9 mouse cellular contexts compared by ENCODE assay signal in the genomic region with DNA sequence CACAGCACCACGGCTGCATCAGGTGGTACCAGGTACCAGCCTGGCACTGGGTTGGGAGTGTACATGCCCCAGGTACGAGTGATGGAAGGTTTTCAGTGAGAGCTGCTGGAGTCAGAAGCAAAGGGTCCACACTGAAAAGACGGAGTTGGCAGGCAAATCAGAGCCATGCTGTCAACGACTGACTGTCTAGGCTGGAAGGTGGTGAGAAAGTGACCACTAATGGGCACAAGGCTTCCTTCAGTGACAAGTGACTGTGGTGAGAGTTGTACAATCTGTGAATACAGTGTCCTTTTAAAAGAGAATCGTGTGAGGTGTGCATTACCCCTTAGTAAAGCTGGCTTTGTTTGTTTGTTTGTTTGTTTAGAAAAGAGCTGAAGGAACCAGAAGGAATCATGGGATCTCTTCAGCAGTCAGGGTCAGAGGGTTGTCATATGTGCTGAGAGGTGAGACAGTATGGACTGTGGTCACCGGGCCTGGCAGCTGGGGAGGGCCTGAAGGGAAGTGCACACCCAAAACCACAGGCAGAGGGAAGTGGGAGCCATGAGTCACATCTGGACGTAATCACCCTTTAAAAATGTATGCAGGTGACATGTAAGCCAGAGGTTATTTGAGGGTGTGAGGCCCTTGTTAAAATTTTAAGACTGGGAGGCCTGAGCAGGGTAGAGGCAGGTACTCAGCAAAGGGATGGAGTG. TPM values are rescaled to one million over a fixed set of nuclear protein-coding genes. Genes with fewer than 3 reads are reported as not detected.
DNase-seq lines count a peak whose midpoint lies in the region; ATAC-seq and TF ChIP-seq lines count a peak whose summit lies in the region.
"Not testable (repeated sequence)": the region's sequence is repeated elsewhere in the genome, so short reads cannot be mapped to it uniquely, and the experiment has no call there.
"Had no signal": no experiment of that assay in that cellular context is flagged by ENCODE, and none has a peak within 500 bp of the region (broad histone marks: within the 10 kb centered on the region; RNA-seq: fewer than 3 reads in every experiment).

No protein-coding gene starts in this region.

- not testable (repeated sequence) for H3K9me3 ChIP-seq in hindbrain, embryonic 15.5 days; liver, embryonic 12.5 days (replicated peaks); lung, postnatal 0 days (ENCODE audit: low read length); stomach, postnatal 0 days (ENCODE audit: control insufficient read depth, low read length)

- not testable (repeated sequence) for H3K4me1 ChIP-seq in hindbrain, embryonic 15.5 days (replicated peaks); liver, embryonic 12.5 days; lung, postnatal 0 days (ENCODE audit: insufficient read depth, low read depth, low read length); stomach, postnatal 0 days (replicated peaks; ENCODE audit: control insufficient read depth, insufficient read depth)

- POLR2A ChIA-PET in Patski (lab: Charles Lee) = not testable (repeated sequence)

- CTCF ChIA-PET in Patski (lab: Charles Lee) = not testable (repeated sequence)

- H3K27me3 ChIP-seq in Patski; hindbrain, embryonic 15.5 days; liver, embryonic 12.5 days (replicated peaks); lung, postnatal 0 days (replicated peaks; ENCODE audit: insufficient read depth, low read length); stomach, postnatal 0 days (ENCODE audit: control insufficient read depth, insufficient read depth, low read length): not testable (repeated sequence)

- not testable (repeated sequence) for H3K36me3 ChIP-seq in hindbrain, embryonic 15.5 days; liver, embryonic 12.5 days; lung, postnatal 0 days (ENCODE audit: insufficient read depth, low read length); stomach, postnatal 0 days (ENCODE audit: control insufficient read depth, insufficient read depth, low read length)

- WGBS in hindbrain, embryonic 15.5 days = 100% methylated on average over 1 of the region's 7 CpGs
- WGBS in liver, embryonic 12.5 days (ENCODE audit: insufficient replicate concordance) = 67% methylated on average over 1 of the region's 7 CpGs
- 33% methylated on average over 1 of the region's 7 CpGs for WGBS in lung, postnatal 0 days
- 100% methylated on average over 1 of the region's 7 CpGs for WGBS in stomach, postnatal 0 days

- in situ Hi-C loops in Patski (cut with MboI; ENCODE audit: low pct_unique_long_range_greater_than_20kb) = not testable (repeated sequence)

- H3K4me3 ChIP-seq in hindbrain, embryonic 15.5 days; liver, embryonic 12.5 days; lung, postnatal 0 days (ENCODE audit: low read depth, low read length); stomach, postnatal 0 days (ENCODE audit: low read depth, low read length): not testable (repeated sequence)

- not testable (repeated sequence) for TF ChIP-seq EP300 in lung, postnatal 0 days (IDR thresholded peaks at IDR 0.05); stomach, postnatal 0 days (optimal IDR thresholded peaks at IDR 0.05)

- not testable (repeated sequence) for H3K27ac ChIP-seq in hindbrain, embryonic 15.5 days (replicated peaks); liver, embryonic 12.5 days; lung, postnatal 0 days (ENCODE audit: low read length); stomach, postnatal 0 days (replicated peaks)

- not testable (repeated sequence) for DNase-seq in Patski (ENCODE audit: low read depth, low spot score); lung, postnatal 0 days (ENCODE audit: low spot score); stomach, postnatal 0 days (ENCODE audit: low spot score)

- H3K4me2 ChIP-seq in hindbrain, embryonic 15.5 days; liver, embryonic 12.5 days; lung, postnatal 0 days (replicated peaks; ENCODE audit: low read depth, low read length); stomach, postnatal 0 days (replicated peaks; ENCODE audit: low read depth): not testable (repeated sequence)

- TF ChIP-seq CTCF in Patski (IDR thresholded peaks at IDR 0.05); lung, postnatal 0 days (IDR thresholded peaks at IDR 0.05); stomach, postnatal 0 days (IDR thresholded peaks at IDR 0.05; ENCODE audit: low read depth): not testable (repeated sequence)

- ATAC-seq in Patski = peak; percentile 63
- ATAC-seq in common myeloid progenitor, adult 5-6 weeks (replicated peaks; ENCODE audit: low read depth, poor library complexity, severe bottlenecking) = peak; percentile 95
- ATAC-seq in hindbrain, embryonic 15.5 days (ENCODE audit: low FRiP score, low read depth) = peak; percentile 52; the same call in 1 of the 2 replicates
- ATAC-seq in liver, embryonic 12.5 days = peak; percentile 46; the same call in 1 of the 2 replicates
- ATAC-seq in lung, postnatal 0 days = peak; percentile 49; the same call in 1 of the 2 replicates
- peak; percentile 61 for ATAC-seq in megakaryocyte-erythroid progenitor cell, adult 5-6 weeks (replicated peaks; ENCODE audit: low FRiP score, low TSS enrichment, poor library complexity, severe bottlenecking)
- ATAC-seq in stomach, postnatal 0 days (ENCODE audit: low FRiP score, low TSS enrichment) = peak; percentile 59

- not testable (repeated sequence) for H3K9ac ChIP-seq in hindbrain, embryonic 15.5 days; liver, embryonic 12.5 days; lung, postnatal 0 days (replicated peaks; ENCODE audit: low read depth); stomach, postnatal 0 days (ENCODE audit: low read length)

RNA-seq across cellular contexts. Expression of gene Gpr137b, which starts 15.5 kb away (rescaled TPM):
- 63.3 TPM for polyA plus RNA-seq in Patski (2021)
- 0.39 and 0.73 TPM in 2 replicates for total RNA-seq in common myeloid progenitor, adult 5-6 weeks (2017)
- 26.8 and 26.9 TPM in 2 replicates for polyA plus RNA-seq in hindbrain, embryonic 15.5 days (2015; fragmentation: Nextera tagmentation; extraction: Ambion mirVana)
- 2.7 TPM in 2 replicates for polyA plus RNA-seq in liver, embryonic 12.5 days (2016; fragmentation: Nextera tagmentation; extraction: Ambion mirVana)
- polyA plus RNA-seq in lung, postnatal 0 days (2015; fragmentation: Nextera tagmentation; extraction: Ambion mirVana) = 19.3 and 22.4 TPM in 2 replicates
- 0.09 TPM in 1 of 2 replicates, not detected in the other for total RNA-seq in megakaryocyte-erythroid progenitor cell, adult 5-6 weeks (2014; fragmentation: Nextera tagmentation)
- not detected in 2 replicates for total RNA-seq in megakaryocyte-erythroid progenitor cell, adult 5-6 weeks (2017)
- 4.8 and 5.7 TPM in 2 replicates for polyA plus RNA-seq in stomach, postnatal 0 days (2015; fragmentation: Nextera tagmentation; extraction: Ambion mirVana)
- polyA plus RNA-seq: erythroblast, embryonic 14.5 days had no signal

RNA-seq across cellular contexts. Expression of gene Nid1, which starts 59.0 kb away (rescaled TPM):
- 0.50 TPM for polyA plus RNA-seq in Patski (2021)
- total RNA-seq in common myeloid progenitor, adult 5-6 weeks (2017) = not detected in 2 replicates
- polyA plus RNA-seq in hindbrain, embryonic 15.5 days (2015; fragmentation: Nextera tagmentation; extraction: Ambion mirVana) = 58.4 and 80.2 TPM in 2 replicates
- 19.5 and 22.5 TPM in 2 replicates for polyA plus RNA-seq in liver, embryonic 12.5 days (2016; fragmentation: Nextera tagmentation; extraction: Ambion mirVana)
- polyA plus RNA-seq in lung, postnatal 0 days (2015; fragmentation: Nextera tagmentation; extraction: Ambion mirVana) = 87.5 and 92.1 TPM in 2 replicates
- not detected in 2 replicates for total RNA-seq in megakaryocyte-erythroid progenitor cell, adult 5-6 weeks (2014; fragmentation: Nextera tagmentation)
- not detected in 2 replicates for total RNA-seq in megakaryocyte-erythroid progenitor cell, adult 5-6 weeks (2017)
- 36.2 and 42.6 TPM in 2 replicates for polyA plus RNA-seq in stomach, postnatal 0 days (2015; fragmentation: Nextera tagmentation; extraction: Ambion mirVana)
- total RNA-seq: MEL had no signal
- polyA plus RNA-seq: erythroblast, embryonic 14.5 days had no signal

Comparison
In these comparisons a context has a peak if more than half of its experiments do, and no peak if none do; other contexts are left out.
1. RNA of gene Nid1, which starts 59.0 kb away (polyA plus RNA-seq): 87.5 to 92.1 TPM in lung, postnatal 0 days, 58.4 to 80.2 TPM in hindbrain, embryonic 15.5 days, 36.2 to 42.6 TPM in stomach, postnatal 0 days and 19.5 to 22.5 TPM in liver, embryonic 12.5 days; 0.50 TPM in Patski (single experiment); every median in the first group is over 10 times any median in the second.
2. Peak in every context shown above with its lines, with median percentiles within 50 percentile points of each other: ATAC-seq.